Mouse (Mus musculus) MEL (cell line): ENCODE results near the gene Lypd6b. TPM values are rescaled to one million over a fixed set of nuclear protein-coding genes. Genes with fewer than 3 reads are reported as not detected.

ENCODE experiments used
- DNase-seq: peaks from one replicate; pipeline ENCODE4 v3.0.0; 2011; ENCODE audit warnings: low read depth, low spot score
- H3K27ac ChIP-seq: 2 replicates; pipeline ENCODE4 v1.5.1; 2012; ENCODE audit warnings: low read depth, mild to moderate bottlenecking, control low read depth, low read length, moderate library complexity; ENCODE audit not compliant: control insufficient read depth
- H3K27me3 ChIP-seq, 2 experiments: fragments of 150-350 bp in 1 of 2; sonication (generic) in 1 of 2; 2 replicates each; pipeline ENCODE4 v1.6.1; 2012; ENCODE audit warnings: low read length in 2 of 2, mild to moderate bottlenecking in 2 of 2, improper control_type of control experiment in 1 of 2, moderate library complexity in 1 of 2; ENCODE audit not compliant: insufficient read depth in 2 of 2, control insufficient read depth in 1 of 2
- H3K36me3 ChIP-seq, 2 experiments: 2 replicates each; pipeline ENCODE4 v1.6.1; 2012 to 2014; ENCODE audit warnings: low read length in 2 of 2, improper control_type of control experiment in 1 of 2, inconsistent platforms in 1 of 2, mild to moderate bottlenecking in 1 of 2; ENCODE audit not compliant: insufficient read depth in 2 of 2, control insufficient read depth in 1 of 2
- H3K4me1 ChIP-seq, 2 experiments: fragments of 150-350 bp in 1 of 2; sonication (generic) in 1 of 2; 2 replicates each; pipeline ENCODE4 v1.6.1; 2012; ENCODE audit warnings: low read length in 2 of 2, improper control_type of control experiment in 1 of 2, mild to moderate bottlenecking in 1 of 2; ENCODE audit not compliant: insufficient read depth in 2 of 2, control insufficient read depth in 1 of 2
- H3K4me3 ChIP-seq, 2 experiments: fragments of 150-350 bp in 1 of 2; sonication (generic) in 1 of 2; 2 replicates each; pipeline ENCODE4 v1.5.1; 2012; ENCODE audit warnings: low read depth in 2 of 2, low read length in 2 of 2, mild to moderate bottlenecking in 2 of 2, moderate library complexity in 2 of 2, control low read depth in 1 of 2, improper control_type of control experiment in 1 of 2; ENCODE audit not compliant: control insufficient read depth in 1 of 2, insufficient read depth in 1 of 2
- H3K79me2 ChIP-seq: 2 replicates; pipeline ENCODE4 v1.6.1; 2012; ENCODE audit warnings: mild to moderate bottlenecking, low read length, moderate library complexity; ENCODE audit not compliant: control insufficient read depth, poor library complexity, insufficient read depth
- H3K9ac ChIP-seq: 2 replicates; pipeline ENCODE4 v1.6.1; 2012; ENCODE audit warnings: low read depth, mild to moderate bottlenecking, control low read depth, low read length, moderate library complexity; ENCODE audit not compliant: control insufficient read depth, poor library complexity, severe bottlenecking
- H3K9me3 ChIP-seq: fragments of 150-350 bp; sonication (generic); replicated peaks from 2 replicates; pipeline ENCODE4 v1.6.1; 2012; ENCODE audit warnings: mild to moderate bottlenecking, low read length, improper control_type of control experiment, moderate library complexity; ENCODE audit not compliant: insufficient read depth
- CHD2 ChIP-seq: IDR thresholded peaks from 2 replicates; pipeline ENCODE4 v1.6.1; 2011; ENCODE audit warnings: low read length, improper control_type of control experiment
- ELF1 ChIP-seq: IDR thresholded peaks from 2 replicates; pipeline ENCODE4 v1.6.1; 2014; ENCODE audit warnings: low read depth, mild to moderate bottlenecking, inconsistent platforms, low read length, improper control_type of control experiment, moderate library complexity
- EP300 ChIP-seq, 2 experiments: IDR thresholded peaks; 2 replicates each; pipeline ENCODE4 v1.6.1; 2011; ENCODE audit warnings: improper control_type of control experiment in 2 of 2, low read length in 2 of 2, low read depth in 1 of 2, mild to moderate bottlenecking in 1 of 2
- ETS1 ChIP-seq: IDR thresholded peaks from 2 replicates; pipeline ENCODE4 v1.6.1; 2012; ENCODE audit warnings: low read depth, mild to moderate bottlenecking, inconsistent platforms, low read length, improper control_type of control experiment, moderate library complexity
- GABPA ChIP-seq: IDR thresholded peaks from 2 replicates; pipeline ENCODE4 v1.6.1; 2012; ENCODE audit warnings: low read depth, mild to moderate bottlenecking, inconsistent platforms, low read length, improper control_type of control experiment, moderate library complexity
- JUND ChIP-seq: IDR thresholded peaks from 2 replicates; pipeline ENCODE4 v1.6.1; 2011; ENCODE audit warnings: low read depth, mild to moderate bottlenecking, improper control_type of control experiment, low read length
- MAFK ChIP-seq: IDR thresholded peaks from 2 replicates; pipeline ENCODE4 v1.6.1; 2011; ENCODE audit warnings: low read depth, mild to moderate bottlenecking, low read length, improper control_type of control experiment, borderline replicate concordance
- MAZ ChIP-seq: IDR thresholded peaks from 2 replicates; pipeline ENCODE4 v1.6.1; 2012; ENCODE audit warnings: low read depth, mild to moderate bottlenecking, inconsistent platforms, low read length, improper control_type of control experiment
- MEF2A ChIP-seq: IDR thresholded peaks from 2 replicates; pipeline ENCODE4 v1.6.1; 2014; ENCODE audit warnings: low read depth, mild to moderate bottlenecking, inconsistent platforms, low read length, improper control_type of control experiment; ENCODE audit not compliant: poor library complexity, insufficient replicate concordance, severe bottlenecking; ENCODE audit errors: extremely low read depth
- MXI1 ChIP-seq: IDR thresholded peaks from 2 replicates; pipeline ENCODE4 v1.6.1; 2011; ENCODE audit warnings: mild to moderate bottlenecking, low read depth, low read length, improper control_type of control experiment
- MYB ChIP-seq: IDR thresholded peaks from 2 replicates; pipeline ENCODE4 v1.6.1; 2011; ENCODE audit warnings: mild to moderate bottlenecking, low read depth, low read length, improper control_type of control experiment
- MYC ChIP-seq: IDR thresholded peaks from 2 replicates; pipeline ENCODE4 v1.6.1; 2011; ENCODE audit warnings: low read depth, mild to moderate bottlenecking, low read length, improper control_type of control experiment, moderate library complexity
- NRF1 ChIP-seq: IDR thresholded peaks from 2 replicates; pipeline ENCODE4 v1.6.1; 2014; ENCODE audit warnings: low read depth, mild to moderate bottlenecking, inconsistent platforms, low read length, improper control_type of control experiment, moderate library complexity; ENCODE audit not compliant: poor library complexity, insufficient read depth, severe bottlenecking
- POLR2AphosphoS2 ChIP-seq: IDR thresholded peaks from 2 replicates; pipeline ENCODE4 v1.6.1; 2011; ENCODE audit warnings: low read length, improper control_type of control experiment
- RCOR1 ChIP-seq: IDR thresholded peaks from 2 replicates; pipeline ENCODE4 v1.6.1; 2012; ENCODE audit warnings: low read depth, mild to moderate bottlenecking, inconsistent platforms, low read length, improper control_type of control experiment
- SIN3A ChIP-seq: IDR thresholded peaks from 2 replicates; pipeline ENCODE4 v1.6.1; 2012; ENCODE audit warnings: low read length, improper control_type of control experiment, inconsistent platforms
- SMC3 ChIP-seq: IDR thresholded peaks from 2 replicates; pipeline ENCODE4 v1.6.1; 2011; ENCODE audit warnings: low read depth, low read length, improper control_type of control experiment
- TBP ChIP-seq: IDR thresholded peaks from 2 replicates; pipeline ENCODE4 v1.8.0; 2011; ENCODE audit warnings: low read depth, low read length, improper control_type of control experiment
- TCF12 ChIP-seq: IDR thresholded peaks from 2 replicates; pipeline ENCODE4 v1.6.1; 2014; ENCODE audit warnings: low read depth, mild to moderate bottlenecking, inconsistent platforms, low read length, improper control_type of control experiment, moderate library complexity
- ZC3H11A ChIP-seq: IDR thresholded peaks from 2 replicates; pipeline ENCODE4 v1.6.1; 2012; ENCODE audit warnings: low read depth, mild to moderate bottlenecking, inconsistent platforms, low read length, improper control_type of control experiment
- ZMIZ1 ChIP-seq: IDR thresholded peaks from 2 replicates; pipeline ENCODE4 v1.6.1; 2012; ENCODE audit warnings: low read depth, mild to moderate bottlenecking, inconsistent platforms, low read length, improper control_type of control experiment, moderate library complexity
- polyA plus RNA-seq, 2 experiments: library from polyadenylated mRNA; stranded (reverse) in 1 of 2; unstranded in 1 of 2; fragments of >175 nt in 1 of 2; fragments of >200 nt in 1 of 2; gene quantifications; 2 replicates each; pipeline versions ENCODE4 v1.2.1 to v1.2.4; 2012; ENCODE audit warnings: low replicate concordance in 2 of 2, low read depth in 1 of 2; ENCODE audit not compliant: insufficient read length in 2 of 2, insufficient read depth in 1 of 2, missing spikeins in 1 of 2
- total RNA-seq: library from RNA; depleted of rRNA; stranded (reverse); fragments of 300-350 nt; gene quantifications from 2 replicates; pipeline ENCODE4 v1.2.3, GENCODE M21; 2012

The Lypd6b gene
- total and polyA plus RNA-seq, 3 experiments = not detected

GRCm38 (mm10) chr2:49909838-49910407 lies 122.4 kb downstream of the Lypd6b start:
- no peak for TF ChIP-seq TBP
- TF ChIP-seq MYC = no peak
- no peak for TF ChIP-seq POLR2AphosphoS2
- no peak for TF ChIP-seq RCOR1
- no peak for TF ChIP-seq MXI1
- no peaks in the 10 kb centered on the region for H3K9me3 ChIP-seq
- H3K4me3 ChIP-seq = no peak overlapping the region
- H3K27ac ChIP-seq = no peak overlapping the region
- no peaks in the 10 kb centered on the region for H3K27me3 ChIP-seq
- no peaks in the 10 kb centered on the region for H3K4me1 ChIP-seq
- no peaks in the 10 kb centered on the region for H3K79me2 ChIP-seq
- H3K9ac ChIP-seq = no peak overlapping the region
- no peaks in the 10 kb centered on the region for H3K36me3 ChIP-seq
- no peak for DNase-seq

- H3K4me1 ChIP-seq = no peaks in the 10 kb centered on the region
- no peaks in the 10 kb centered on the region for H3K79me2 ChIP-seq
- H3K36me3 ChIP-seq = no peaks in the 10 kb centered on the region
- no peaks in the 10 kb centered on the region for H3K27me3 ChIP-seq
- DNase-seq = no peak
- no peaks in the 10 kb centered on the region for H3K9me3 ChIP-seq
- H3K9ac ChIP-seq = no peak overlapping the region
- H3K27ac ChIP-seq = no peak overlapping the region
- H3K4me3 ChIP-seq = no peak overlapping the region
- TF ChIP-seq MAFK (no peak), JUND (no peak), TBP (no peak), SMC3 (no peak), ZMIZ1 (no peak), ELF1 (no peak), MAZ (no peak), NRF1 (no peak), POLR2AphosphoS2 (no peak), CHD2 (no peak), SIN3A (no peak), TCF12 (no peak), ETS1 (no peak), EP300 (IDR thresholded peaks at IDR 0.05; ENCODE audit: low read depth in 1 of 2, low read length in 2 of 2) (no peak), MYB (no peak), MEF2A (no peak), GABPA (no peak), ZC3H11A (no peak)
Measured at GRCm38 (mm10) chr2:49911296-49912034, 124.0 kb downstream of the Lypd6b start.
